Mouse (Mus musculus) CH12.LX (cell line): ENCODE measurements around the gene Kif13a. TPM values are rescaled to one million over a fixed set of nuclear protein-coding genes. Genes with fewer than 3 reads are reported as not detected.

ENCODE experiments used
- DNase-seq: peaks from one replicate; pipeline ENCODE4 v3.0.0-alpha.2; 2013; ENCODE audit errors: extremely low read depth
- H3K27ac ChIP-seq: 2 replicates; pipeline ENCODE4 v1.5.1; 2012; ENCODE audit warnings: low read depth, mild to moderate bottlenecking, control low read depth, moderate library complexity; ENCODE audit not compliant: insufficient read depth
- H3K27me3 ChIP-seq: replicated peaks from 2 replicates; pipeline ENCODE3; 2012; ENCODE audit warnings: inconsistent platforms
- H3K36me3 ChIP-seq, 2 experiments: replicated peaks in 1 of 2; 2 replicates each; pipeline versions ENCODE3 to v1.6.1; 2012; ENCODE audit warnings: inconsistent platforms in 1 of 2, low read length in 1 of 2, mild to moderate bottlenecking in 1 of 2, mixed read lengths in 1 of 2, moderate library complexity in 1 of 2; ENCODE audit not compliant: control insufficient read depth in 1 of 2, insufficient read depth in 1 of 2
- H3K4me1 ChIP-seq, 2 experiments: 2 replicates each; pipeline ENCODE4 v1.6.1; 2012; ENCODE audit warnings: inconsistent platforms in 1 of 2, moderate library complexity in 1 of 2; ENCODE audit not compliant: insufficient read depth in 2 of 2, control insufficient read depth in 1 of 2
- H3K4me2 ChIP-seq: 2 replicates; pipeline ENCODE4 v1.6.1; 2012; ENCODE audit warnings: low read depth, mild to moderate bottlenecking, control low read depth; ENCODE audit not compliant: poor library complexity, insufficient read depth, severe bottlenecking
- H3K4me3 ChIP-seq, 3 experiments: fragments of 150-350 bp in 1 of 3; sonication (generic) in 1 of 3; replicated peaks in 1 of 3; 2 replicates each; pipeline versions ENCODE3 to v1.5.1; 2011 to 2012; ENCODE audit warnings: low read depth in 2 of 3, low read length in 2 of 3, mild to moderate bottlenecking in 2 of 3, moderate library complexity in 2 of 3, control low read depth in 1 of 3, improper control_type of control experiment in 1 of 3, inconsistent platforms in 1 of 3, mixed read lengths in 1 of 3; ENCODE audit not compliant: poor library complexity in 1 of 3
- H3K79me2 ChIP-seq: replicated peaks from 2 replicates; pipeline ENCODE4 v1.6.1; 2012; ENCODE audit warnings: mild to moderate bottlenecking, moderate library complexity; ENCODE audit not compliant: control insufficient read depth, poor library complexity, insufficient read depth, severe bottlenecking; ENCODE audit errors: extremely low read depth
- H3K9ac ChIP-seq: 2 replicates; pipeline ENCODE4 v1.6.1; 2012; ENCODE audit warnings: low read depth, mild to moderate bottlenecking, control low read depth, moderate library complexity; ENCODE audit not compliant: insufficient read depth
- H3K9me3 ChIP-seq: replicated peaks from 2 replicates; pipeline ENCODE3; 2012; ENCODE audit warnings: low read length, inconsistent platforms, mixed read lengths
- BHLHE40 ChIP-seq: IDR thresholded peaks from 2 replicates; pipeline ENCODE4 v1.6.1; 2011; ENCODE audit warnings: mild to moderate bottlenecking, low read depth, low read length, improper control_type of control experiment
- CHD1 ChIP-seq: IDR thresholded peaks from 2 replicates; pipeline ENCODE4 v1.6.1; 2012; ENCODE audit warnings: low read depth, low read length, improper control_type of control experiment, inconsistent platforms
- CHD2 ChIP-seq: IDR thresholded peaks from 2 replicates; pipeline ENCODE4 v1.6.1; 2011; ENCODE audit warnings: low read length, improper control_type of control experiment
- CTCF ChIP-seq, 2 experiments: IDR thresholded peaks in 1 of 2; conservative IDR thresholded peaks in 1 of 2; 2 replicates each; pipeline ENCODE4 v1.5.1; 2011 to 2012; ENCODE audit warnings: low read depth in 2 of 2, low read length in 2 of 2, improper control_type of control experiment in 1 of 2, inconsistent platforms in 1 of 2, mild to moderate bottlenecking in 1 of 2, moderate library complexity in 1 of 2
- ELF1 ChIP-seq: IDR thresholded peaks from 2 replicates; pipeline ENCODE4 v1.6.1; 2014; ENCODE audit warnings: low read depth, mild to moderate bottlenecking, inconsistent platforms, low read length, improper control_type of control experiment
- EP300 ChIP-seq: IDR thresholded peaks from 2 replicates; pipeline ENCODE4 v1.6.1; 2011; ENCODE audit warnings: low read length, improper control_type of control experiment
- ETS1 ChIP-seq: conservative IDR thresholded peaks from 2 replicates; pipeline ENCODE4 v1.6.1; 2012; ENCODE audit warnings: low read depth, mild to moderate bottlenecking, inconsistent platforms, low read length, improper control_type of control experiment, moderate library complexity
- GABPA ChIP-seq: IDR thresholded peaks from 2 replicates; pipeline ENCODE4 v1.6.1; 2012; ENCODE audit warnings: low read depth, low read length, improper control_type of control experiment, inconsistent platforms; ENCODE audit not compliant: insufficient replicate concordance
- IRF4 ChIP-seq: IDR thresholded peaks from 2 replicates; pipeline ENCODE4 v1.6.1; 2014; ENCODE audit warnings: low read depth, mild to moderate bottlenecking, inconsistent platforms, low read length, improper control_type of control experiment
- MAFK ChIP-seq: IDR thresholded peaks from 2 replicates; pipeline ENCODE4 v1.6.1; 2011; ENCODE audit warnings: low read length, improper control_type of control experiment; ENCODE audit not compliant: insufficient replicate concordance
- MAX ChIP-seq: IDR thresholded peaks from 2 replicates; pipeline ENCODE4 v1.6.1; 2011; ENCODE audit warnings: low read length, improper control_type of control experiment
- MAZ ChIP-seq: IDR thresholded peaks from 2 replicates; pipeline ENCODE4 v1.6.1; 2012; ENCODE audit warnings: low read depth, mild to moderate bottlenecking, inconsistent platforms, low read length, improper control_type of control experiment, moderate library complexity
- MXI1 ChIP-seq: IDR thresholded peaks from 2 replicates; pipeline ENCODE4 v1.6.1; 2011; ENCODE audit warnings: mild to moderate bottlenecking, low read depth, low read length, improper control_type of control experiment
- NRF1 ChIP-seq: IDR thresholded peaks from 2 replicates; pipeline ENCODE4 v1.6.1; 2014; ENCODE audit warnings: low read depth, mild to moderate bottlenecking, inconsistent platforms, low read length, improper control_type of control experiment, moderate library complexity
- POLR2AphosphoS2 ChIP-seq: IDR thresholded peaks from 2 replicates; pipeline ENCODE4 v1.6.1; 2011; ENCODE audit warnings: low read depth, low read length, improper control_type of control experiment
- RAD21 ChIP-seq: IDR thresholded peaks from 2 replicates; pipeline ENCODE4 v1.6.1; 2011; ENCODE audit warnings: low read depth, mild to moderate bottlenecking, low read length, improper control_type of control experiment, moderate library complexity
- RCOR1 ChIP-seq: conservative IDR thresholded peaks from 2 replicates; pipeline ENCODE4 v1.6.1; 2012; ENCODE audit warnings: low read depth, mild to moderate bottlenecking, inconsistent platforms, low read length, improper control_type of control experiment
- SMC3 ChIP-seq: IDR thresholded peaks from 2 replicates; pipeline ENCODE4 v1.6.1; 2011; ENCODE audit warnings: low read depth, low read length, improper control_type of control experiment
- TCF12 ChIP-seq: IDR thresholded peaks from 2 replicates; pipeline ENCODE4 v1.6.1; 2014; ENCODE audit warnings: low read depth, mild to moderate bottlenecking, inconsistent platforms, low read length, improper control_type of control experiment
- UBTF ChIP-seq: IDR thresholded peaks from 2 replicates; pipeline ENCODE4 v1.6.1; 2012; ENCODE audit warnings: low read depth, mild to moderate bottlenecking, inconsistent platforms, low read length, improper control_type of control experiment, moderate library complexity
- USF1 ChIP-seq: IDR thresholded peaks from 2 replicates; pipeline ENCODE4 v1.6.1; 2014; ENCODE audit warnings: low read depth, mild to moderate bottlenecking, inconsistent platforms, low read length, improper control_type of control experiment
- USF2 ChIP-seq: conservative IDR thresholded peaks from 2 replicates; pipeline ENCODE4 v1.6.1; 2011; ENCODE audit warnings: low read depth, low read length, improper control_type of control experiment
- ZC3H11A ChIP-seq: IDR thresholded peaks from 2 replicates; pipeline ENCODE4 v1.6.1; 2012; ENCODE audit warnings: low read depth, mild to moderate bottlenecking, inconsistent platforms, low read length, improper control_type of control experiment
- ZKSCAN1 ChIP-seq: IDR thresholded peaks from 2 replicates; pipeline ENCODE4 v1.6.1; 2012; ENCODE audit warnings: low read depth, inconsistent platforms, low read length, improper control_type of control experiment, borderline replicate concordance
- dilution Hi-C: fragments of 300-500 bp; cut with MboI; formaldehyde crosslinking; loops from 2 replicates; pipeline ENCODE4 v1.14.3; 2020; ENCODE audit warnings: low sequenced_read_pairs; ENCODE audit not compliant: extremely low pct_unique_long_range_greater_than_20kb, extremely low pct_ligation_motif_present
- in situ Hi-C: fragments of 300-500 bp; cut with MboI; formaldehyde crosslinking; loops from 3 replicates; pipeline ENCODE4 v1.14.3; 2019; ENCODE audit warnings: low sequenced_read_pairs, low pct_ligation_motif_present, low pct_unique_long_range_greater_than_20kb, mixed read lengths
- polyA plus RNA-seq: library from polyadenylated mRNA; unstranded; fragments of >175 nt; gene quantifications from 2 replicates; pipeline ENCODE4 v1.2.1, GENCODE M21; 2012; ENCODE audit warnings: low read depth; ENCODE audit not compliant: insufficient read length
- total RNA-seq, 2 experiments: library from RNA; depleted of rRNA; stranded (reverse); fragments of 300-350 nt in 1 of 2; fragments of >200 nt in 1 of 2; gene quantifications; 2 replicates each; pipeline ENCODE4 v1.2.3; 2012 to 2014

Kif13a gene
- total and polyA plus RNA-seq, 3 experiments: not detected

GRCm38 (mm10) chr13:46748138-46748873 lies 181.4 kb downstream of the Kif13a start:
- Histone ChIP-seq H3K4me1 (peaks cover 4 to 5% of the 10 kb centered on the region in 2 experiments; a peak in 3 of 4 replicates), H3K79me2 (no peaks in the 10 kb centered on the region), H3K4me2 (no peak overlapping the region), H3K4me3 (no peak overlapping the region), H3K9ac (no peak overlapping the region), H3K27me3 (no peaks in the 10 kb centered on the region), H3K27ac (no peak overlapping the region), H3K36me3 (no peaks in the 10 kb centered on the region), H3K9me3 (no peaks in the 10 kb centered on the region)
- dilution Hi-C loops (no loop called here), in situ Hi-C loops (no loop called here)
- DNase-seq: no peak
- TF ChIP-seq CTCF (conservative IDR thresholded peaks at IDR 0.05 in 1 of 2, IDR thresholded peaks at IDR 0.05 in 1 of 2; ENCODE audit: low read depth in 2 of 2, low read length in 2 of 2) (no peak), NRF1 (no peak), EP300 (no peak), MAFK (no peak), CHD1 (no peak), RAD21 (no peak), SMC3 (no peak), GABPA (no peak), IRF4 (no peak), BHLHE40 (no peak), ETS1 (no peak), RCOR1 (no peak), CHD2 (no peak), MXI1 (no peak), ELF1 (no peak), POLR2AphosphoS2 (no peak), ZKSCAN1 (no peak), ZC3H11A (no peak)

GRCm38 (mm10) chr13:46743821-46744220 lies 185.8 kb downstream of the Kif13a start:
- in situ Hi-C loops: no loop called here

More at GRCm38 (mm10) chr13:46743821-46744220, 185.8 kb downstream of the Kif13a start:
- DNase-seq: no peak
- Histone ChIP-seq H3K27ac (no peak overlapping the region), H3K9ac (no peak overlapping the region), H3K27me3 (no peaks in the 10 kb centered on the region), H3K9me3 (no peaks in the 10 kb centered on the region), H3K36me3 (no peaks in the 10 kb centered on the region), H3K4me3 (no peak overlapping the region), H3K4me1 (peaks cover 4 to 16% of the 10 kb centered on the region in 2 experiments; a peak in 2 of 4 replicates), H3K79me2 (no peaks in the 10 kb centered on the region), H3K4me2 (no peak overlapping the region)
- dilution Hi-C loops: no loop called here
- TF ChIP-seq USF2: no peak
- TF ChIP-seq TCF12: no peak
- TF ChIP-seq MAX: no peak
- TF ChIP-seq POLR2AphosphoS2: no peak
- TF ChIP-seq UBTF: no peak
- TF ChIP-seq MAFK: no peak
- TF ChIP-seq USF1: no peak
- TF ChIP-seq MAZ: no peak
